Mouse (Mus musculus) left cerebral cortex, adult 6 months (tissue): ENCODE data around the gene Nup133. TPM values are rescaled to one million over a fixed set of nuclear protein-coding genes. Genes with fewer than 3 reads are reported as not detected.

Experiments
- long read RNA-seq, 2 experiments: library from polyadenylated mRNA; unstranded; transcript quantifications; one replicate each; pipeline ENCODE4 v2.0.0; 2019 to 2020
- polyA plus RNA-seq: library from polyadenylated mRNA; unstranded; fragments of <200 nt; fragmentation: Nextera tagmentation; gene quantifications from 2 replicates; pipeline ENCODE4 v1.2.3, GENCODE M21; 2021

Nup133 gene
- 9.8 and 10.1 TPM in 2 replicates for polyA plus RNA-seq
- long read RNA-seq, experiment 1, full-length matches to known transcripts = 78 of 104 reads
- long read RNA-seq, experiment 1, partial matches to known transcripts = 16 of 104 reads
- long read RNA-seq, experiment 1, other reads (novel, unspliced or antisense) = 10 of 104 reads
- long read RNA-seq, experiment 2, full-length matches to known transcripts = 4 of 17 reads
- long read RNA-seq, experiment 2, partial matches to known transcripts = 12 of 17 reads
- long read RNA-seq, experiment 2, other reads (novel, unspliced or antisense) = 1 of 17 reads

GRCm38 (mm10) chr8:123948942-123949685 is at the start of gene Nup133:
Gene Nup133 (minus strand): TSS chr8:123949265.

GRCm38 (mm10) chr8:123982826-123983400 is 33.8 kb upstream of the Nup133 start, which contains the start of gene Abcb10:
Gene Abcb10 (minus strand): TSS chr8:123983122.

GRCm38 (mm10) chr8:123894502-123895097 is 54.5 kb downstream of the Nup133 start, which contains the start of gene Acta1:
Gene Acta1 (minus strand): TSS chr8:123894751.

GRCm38 (mm10) chr8:123859648-123860259 is 89.3 kb downstream of the Nup133 start, which contains the start of gene Ccsap:
Gene Ccsap (minus strand): TSS chr8:123860209.

Other genes starting within 250 kb of the Nup133 start
- 83.3 and 91.4 TPM in 2 replicates for gene Rab4a, start 143.3 kb downstream of the Nup133 start, polyA plus RNA-seq
- 11.0 and 40.6 TPM in 2 replicates for gene Ccsap, start 89.1 kb downstream of the Nup133 start, polyA plus RNA-seq
- 23.8 and 34.1 TPM in 2 replicates for gene Acta1, start 54.5 kb downstream of the Nup133 start, polyA plus RNA-seq
- 5.9 and 8.1 TPM in 2 replicates for gene Abcb10, start 33.9 kb upstream of the Nup133 start, polyA plus RNA-seq
- 7.9 and 13.5 TPM in 2 replicates for gene Taf5l, start 72.1 kb upstream of the Nup133 start, polyA plus RNA-seq
- gene Urb2, start 72.2 kb upstream of the Nup133 start, polyA plus RNA-seq = 1.6 and 1.9 TPM in 2 replicates